Mouse (Mus musculus): ENCODE results near the gene Ifi203. TPM values are rescaled to one million over a fixed set of nuclear protein-coding genes. Genes with fewer than 3 reads are reported as not detected.
"Not testable (repeated sequence)": the region's sequence is repeated elsewhere in the genome, so short reads cannot be mapped to it uniquely, and the experiment has no call there.

Ifi203 gene
- 1 to 10 TPM in 1 of 2 experiments, under 1 TPM in 1; 0.48 to 1.4 TPM for total RNA-seq (2021)
- long read RNA-seq, experiment 1: 0 reads
- long read RNA-seq, experiment 2, partial matches to known transcripts: 1 of 1 reads
- long read RNA-seq, experiment 2, other reads (novel, unspliced or antisense): 0 of 1 reads

GRCm38 (mm10) chr1:173941924-173942779 lies at the start of gene Ifi203, which contains the start of gene Mndal:
TSS of gene Ifi203 (minus strand) at chr1:173942672.
TSS of gene Mndal (minus strand) at chr1:173942491.
- not testable (repeated sequence) for DNase-seq (ENCODE audit: low spot score in 2 of 2)

GRCm38 (mm10) chr1:173982694-173983305 lies 40.3 kb upstream of the Ifi203 start, which contains the start of gene Ifi202b:
TSS of gene Ifi202b (minus strand) at chr1:173982744.
- DNase-seq (ENCODE audit: low spot score in 2 of 2); intact Hi-C loops (cut with DNase I): not testable (repeated sequence)

More at GRCm38 (mm10) chr1:173941924-173942779, at the start of gene Ifi203, which contains the start of gene Mndal:
- intact Hi-C loops (cut with DNase I): not testable (repeated sequence)

- intact Hi-C loops (cut with DNase I); DNase-seq (ENCODE audit: low spot score in 2 of 2): not testable (repeated sequence)
These were observed 38.6 kb upstream of the Ifi203 start for GRCm38 (mm10) chr1:173981038-173981437.

- DNase-seq (ENCODE audit: low spot score in 2 of 2): no peak
- intact Hi-C loops (cut with DNase I): no loop called here
These were observed 35.1 kb upstream of the Ifi203 start for GRCm38 (mm10) chr1:173977622-173978021.

GRCm38 (mm10) chr1:173973111-173973510 lies 30.6 kb upstream of the Ifi203 start:
- DNase-seq (ENCODE audit: low spot score in 2 of 2): peak; percentile 16 to 50
- intact Hi-C loops (cut with DNase I): no loop called here

- intact Hi-C loops (cut with DNase I); DNase-seq (ENCODE audit: low spot score in 2 of 2): not testable (repeated sequence)
These were observed 19.0 kb upstream of the Ifi203 start for GRCm38 (mm10) chr1:173961491-173961890.

- intact Hi-C loops (cut with DNase I); DNase-seq (ENCODE audit: low spot score in 2 of 2): not testable (repeated sequence)
These were observed 17.5 kb upstream of the Ifi203 start for GRCm38 (mm10) chr1:173959998-173960397.

- intact Hi-C loops (cut with DNase I); DNase-seq (ENCODE audit: low spot score in 2 of 2): not testable (repeated sequence)
These were observed 13.5 kb upstream of the Ifi203 start for GRCm38 (mm10) chr1:173955839-173956527.

- intact Hi-C loops (cut with DNase I): no loop called here
- no peak for DNase-seq (ENCODE audit: low spot score in 2 of 2)
These were observed 12.8 kb upstream of the Ifi203 start for GRCm38 (mm10) chr1:173955071-173955796.

GRCm38 (mm10) chr1:173953563-173953962 lies 11.1 kb upstream of the Ifi203 start:
- intact Hi-C loops (cut with DNase I): no loop called here
- no peak for DNase-seq (ENCODE audit: low spot score in 2 of 2)

GRCm38 (mm10) chr1:173949044-173949443 lies 6.6 kb upstream of the Ifi203 start:
- intact Hi-C loops (cut with DNase I); DNase-seq (ENCODE audit: low spot score in 2 of 2): not testable (repeated sequence)

- intact Hi-C loops (cut with DNase I): not testable (repeated sequence)
These were observed 251 bp upstream of the Ifi203 start for GRCm38 (mm10) chr1:173942780-173943066.

GRCm38 (mm10) chr1:173941522-173941921 lies 950 bp downstream of the Ifi203 start:
- DNase-seq (ENCODE audit: low spot score in 2 of 2); intact Hi-C loops (cut with DNase I): not testable (repeated sequence)

More at GRCm38 (mm10) chr1:173942780-173943066, 251 bp upstream of the Ifi203 start:
- not testable (repeated sequence) for DNase-seq (ENCODE audit: low spot score in 2 of 2)

- intact Hi-C loops (cut with DNase I); DNase-seq (ENCODE audit: low spot score in 2 of 2): not testable (repeated sequence)
These were observed 23.2 kb downstream of the Ifi203 start for GRCm38 (mm10) chr1:173919279-173919678.

- DNase-seq (ENCODE audit: low spot score in 2 of 2): no peak
- intact Hi-C loops (cut with DNase I): no loop called here
These were observed 27.9 kb downstream of the Ifi203 start for GRCm38 (mm10) chr1:173914559-173914958.

GRCm38 (mm10) chr1:173913256-173913791 lies 29.1 kb downstream of the Ifi203 start:
- intact Hi-C loops (cut with DNase I); DNase-seq (ENCODE audit: low spot score in 2 of 2): not testable (repeated sequence)

GRCm38 (mm10) chr1:173912548-173913255 lies 29.8 kb downstream of the Ifi203 start, which contains the start of gene Ifi211:
TSS of gene Ifi211 (minus strand) at chr1:173913046.
- intact Hi-C loops (cut with DNase I); DNase-seq (ENCODE audit: low spot score in 2 of 2): not testable (repeated sequence)
